Mouse (Mus musculus) stomach, postnatal 0 days (tissue): ENCODE data around the gene Prodh2.

Experiments
- CTCF ChIP-seq: IDR thresholded peaks from 2 replicates; pipeline ENCODE4 v1.5.1; 2016; ENCODE audit warnings: antibody characterized with exemption, low read depth, mild to moderate bottlenecking, moderate library complexity
- EP300 ChIP-seq: optimal IDR thresholded peaks from 2 replicates; pipeline ENCODE3; 2016; ENCODE audit warnings: antibody characterized with exemption

DNA sequence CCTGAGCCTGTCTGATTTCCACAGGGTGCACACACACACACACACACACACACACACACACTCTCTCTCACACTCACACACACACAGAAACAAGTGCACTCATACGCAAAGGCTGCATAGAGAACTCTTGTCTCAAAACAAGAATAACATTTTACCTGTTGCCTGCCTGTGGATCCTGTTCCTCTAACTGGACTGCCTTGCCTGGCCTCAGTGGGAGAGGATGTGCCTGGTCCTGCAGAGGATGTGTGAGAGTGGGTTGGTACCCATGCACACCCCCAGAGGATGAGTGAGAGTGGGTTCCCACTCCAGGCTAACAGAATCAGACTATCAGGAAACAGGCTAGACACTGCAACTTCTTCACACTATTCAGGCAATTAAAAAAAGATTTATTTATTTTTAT lies 57.2 kb downstream of the Prodh2 start:
- no peak for TF ChIP-seq EP300
- TF ChIP-seq CTCF, result no peak
